Mouse (Mus musculus) CD4-positive, CD25-positive, alpha-beta regulatory T cell, adult 4 months (primary cell): ENCODE measurements around the gene Lrrc31. TPM values are rescaled to one million over a fixed set of nuclear protein-coding genes. Genes with fewer than 3 reads are reported as not detected.

Source experiments
- ATAC-seq: one replicate; pipeline ENCODE4 v1.8.0; 2017
- polyA plus RNA-seq, 2 experiments: library from polyadenylated mRNA; unstranded; fragments of 100-300 nt; shearing (Covaris generic); gene quantifications; one replicate each; pipeline ENCODE4 v1.2.1; 2017

Lrrc31 gene
- polyA plus RNA-seq, 2 experiments from 2014 or later: 0.27 TPM; not detected in 1

- ATAC-seq: no peak
Observed at GRCm38 (mm10) chr3:30687216-30687615, 12.4 kb downstream of the Lrrc31 start.

GRCm38 (mm10) chr3:30683190-30683589 is 16.5 kb downstream of the Lrrc31 start:
- ATAC-seq: no peak

- ATAC-seq: no peak
Observed at GRCm38 (mm10) chr3:30658486-30658885, 41.2 kb downstream of the Lrrc31 start.

- ATAC-seq: no peak
Observed at GRCm38 (mm10) chr3:30655937-30656336, 43.7 kb downstream of the Lrrc31 start.

GRCm38 (mm10) chr3:30650062-30650841 is 49.4 kb downstream of the Lrrc31 start:
- no peak for ATAC-seq

- no peak for ATAC-seq
Observed at GRCm38 (mm10) chr3:30648466-30648865, 51.2 kb downstream of the Lrrc31 start.

- ATAC-seq: no peak
Observed at GRCm38 (mm10) chr3:30647440-30648090, 52.1 kb downstream of the Lrrc31 start, which contains the start of gene Lrrc34. Gene Lrrc34, minus strand, starts transcription at chr3:30647869.

- no peak for ATAC-seq
Observed at GRCm38 (mm10) chr3:30646761-30647160, 52.9 kb downstream of the Lrrc31 start.

GRCm38 (mm10) chr3:30644207-30644606 is 55.4 kb downstream of the Lrrc31 start, which contains the start of gene Lrriq4:
Gene Lrriq4, plus strand, starts transcription at chr3:30644507.
- no peak for ATAC-seq

GRCm38 (mm10) chr3:30635629-30636028 is 64.0 kb downstream of the Lrrc31 start:
- no peak for ATAC-seq

- ATAC-seq: no peak
Observed at GRCm38 (mm10) chr3:30633681-30634080, 66.0 kb downstream of the Lrrc31 start.

Other genes with a start within 250 kb of the Lrrc31 start
- gene Mecom, start 151.8 kb downstream of the Lrrc31 start, polyA plus RNA-seq: under 1 TPM in 1 of 2 experiments, not detected in 1; 0.39 TPM
- gene Actrt3, start 99.9 kb downstream of the Lrrc31 start, polyA plus RNA-seq: under 1 TPM; 0.22 to 0.42 TPM
- gene Mynn, start 97.8 kb downstream of the Lrrc31 start, polyA plus RNA-seq: 10 to 100 TPM; 38.6 to 40.9 TPM
- gene Lrriq4, start 55.3 kb downstream of the Lrrc31 start, polyA plus RNA-seq: not detected
- under 1 TPM in 1 of 2 experiments, not detected in 1; 0.16 TPM for gene Lrrc34, start 52.0 kb downstream of the Lrrc31 start, polyA plus RNA-seq
- not detected for gene Samd7, start 46.5 kb upstream of the Lrrc31 start, polyA plus RNA-seq
- gene Sec62, start 93.0 kb upstream of the Lrrc31 start, polyA plus RNA-seq: 100 to 1,000 TPM in 1 of 2 experiments, 10 to 100 TPM in 1; 51.5 to 103 TPM
- 1 to 10 TPM; 4.1 to 5.2 TPM for gene Gpr160, start 156.1 kb upstream of the Lrrc31 start, polyA plus RNA-seq